Mouse (Mus musculus) cortical plate, adult 2 months (tissue): ENCODE data around the gene Aldh2. TPM values are rescaled to one million over a fixed set of nuclear protein-coding genes. Genes with fewer than 3 reads are reported as not detected.

ENCODE experiments used
- H3K27ac ChIP-seq: fragments of 200-500 bp; 2 replicates; pipeline ENCODE4 v1.5.1; 2012; ENCODE audit warnings: low read length, control low read depth, inconsistent platforms; ENCODE audit not compliant: insufficient read depth
- H3K4me1 ChIP-seq: fragments of 200-500 bp; 2 replicates; pipeline ENCODE4 v1.6.1; 2011; ENCODE audit warnings: low read length; ENCODE audit not compliant: control insufficient read depth, insufficient read depth
- H3K4me3 ChIP-seq: fragments of 200-500 bp; 2 replicates; pipeline ENCODE4 v1.5.1; 2011; ENCODE audit warnings: mild to moderate bottlenecking, low read length, control low read depth; ENCODE audit not compliant: insufficient read depth
- CTCF ChIP-seq: fragments of 200-500 bp; IDR thresholded peaks from 2 replicates; pipeline ENCODE4 v1.5.1; 2011; ENCODE audit warnings: mild to moderate bottlenecking, control low read depth, low read length; ENCODE audit not compliant: insufficient read depth; ENCODE audit errors: extremely low read depth
- POLR2A ChIP-seq: fragments of 200-500 bp; IDR thresholded peaks from 2 replicates; pipeline ENCODE4 v1.6.1; 2011; ENCODE audit warnings: mild to moderate bottlenecking, low read length, control low read depth; ENCODE audit not compliant: insufficient read depth; ENCODE audit errors: extremely low read depth
- polyA plus RNA-seq: library from polyadenylated mRNA; depleted of rRNA; stranded (reverse); fragments of >200 nt; gene quantifications from 2 replicates; pipeline ENCODE4 v1.2.3, GENCODE M21; 2012

Gene Aldh2
- polyA plus RNA-seq, 1 experiment: 198 TPM

DNA sequence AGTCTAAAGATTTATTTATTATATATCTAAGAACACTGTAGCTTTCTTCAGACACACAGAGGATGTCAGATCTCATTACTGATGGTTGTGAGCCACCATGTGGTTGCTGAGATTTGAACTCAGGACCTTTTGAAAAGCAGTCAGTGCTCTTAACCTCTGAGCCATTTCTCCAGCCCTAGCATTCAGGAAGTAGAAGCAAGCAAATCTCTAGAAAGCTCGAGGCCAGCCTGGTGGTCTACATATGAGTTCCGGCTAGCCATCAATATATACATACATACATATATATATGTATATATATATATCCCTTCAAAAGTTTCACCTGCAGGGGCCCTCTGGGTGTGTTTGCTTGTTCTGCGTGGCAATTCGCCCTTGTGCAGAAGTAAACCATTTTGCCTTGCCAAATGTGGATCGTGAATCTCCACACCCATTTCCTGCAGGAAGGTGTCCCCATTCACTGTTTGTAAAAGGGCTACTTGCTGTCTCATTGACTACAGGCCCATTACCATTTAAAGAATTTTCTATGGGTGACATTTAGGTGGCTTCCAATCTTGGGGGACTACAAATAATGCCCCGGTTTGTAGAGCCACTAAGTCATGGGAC, 1.2 kb upstream of the Aldh2 start:
- TF ChIP-seq CTCF (no peak), POLR2A (no peak)
- Histone ChIP-seq H3K4me3 (no peak overlapping the region), H3K4me1 (0 out of 2 replicates have a peak, but pooled peaks cover 2% of the 10 kb centered on the region), H3K27ac (no peak overlapping the region)

GRCm38 (mm10) chr5:121592816-121593407, 712 bp downstream of the Aldh2 start:
- Histone ChIP-seq H3K27ac (peak overlapping the region; percentile 41), H3K4me1 (0 out of 2 replicates have a peak, but pooled peaks cover 2% of the 10 kb centered on the region), H3K4me3 (peak overlapping the region; percentile 55)
- TF ChIP-seq POLR2A: no peak
- TF ChIP-seq CTCF: no peak

GRCm38 (mm10) chr5:121592064-121592815, 1.4 kb downstream of the Aldh2 start:
- TF ChIP-seq CTCF (no peak), POLR2A (no peak)
- Histone ChIP-seq H3K4me1 (peaks cover 3% of the 10 kb centered on the region; the same call in 1 of the 2 replicates), H3K27ac (no peak overlapping the region), H3K4me3 (peak overlapping the region; percentile 55)

DNA sequence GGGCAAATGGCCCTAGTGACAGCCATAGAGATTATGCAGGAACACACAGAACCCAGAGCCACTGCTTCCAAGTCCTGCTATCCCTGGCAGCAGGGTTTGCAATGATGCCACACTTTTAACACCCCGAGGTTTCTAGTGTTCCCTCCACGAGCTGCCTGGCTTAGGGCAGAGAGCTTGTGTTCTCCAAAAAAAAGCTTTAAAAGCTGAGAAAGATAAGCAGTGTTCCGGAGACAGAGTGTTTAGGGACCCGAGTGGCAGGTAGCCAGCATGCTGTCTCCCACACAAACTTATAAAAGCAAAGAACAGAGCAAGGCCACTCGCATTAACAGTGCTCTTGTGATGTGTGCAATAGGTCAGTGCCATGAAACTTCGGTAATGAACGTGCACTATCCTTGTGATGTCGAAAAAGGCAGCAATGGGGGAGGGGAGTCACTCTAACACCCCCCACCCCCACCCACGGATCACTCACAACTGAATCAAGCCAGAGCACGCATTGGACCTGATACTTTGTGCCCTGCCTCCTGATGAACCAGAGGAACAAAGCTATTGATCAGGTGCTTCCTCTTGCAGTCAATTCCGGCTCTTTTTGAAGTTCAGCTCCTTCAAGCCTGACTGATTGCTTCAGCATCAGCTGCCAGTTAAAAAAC, 2.1 kb downstream of the Aldh2 start:
- Histone ChIP-seq H3K4me1 (peaks cover 6% of the 10 kb centered on the region), H3K27ac (no peak overlapping the region), H3K4me3 (peak overlapping the region; percentile 6; the same call in 1 of the 2 replicates)
- TF ChIP-seq CTCF (no peak), POLR2A (no peak)

DNA sequence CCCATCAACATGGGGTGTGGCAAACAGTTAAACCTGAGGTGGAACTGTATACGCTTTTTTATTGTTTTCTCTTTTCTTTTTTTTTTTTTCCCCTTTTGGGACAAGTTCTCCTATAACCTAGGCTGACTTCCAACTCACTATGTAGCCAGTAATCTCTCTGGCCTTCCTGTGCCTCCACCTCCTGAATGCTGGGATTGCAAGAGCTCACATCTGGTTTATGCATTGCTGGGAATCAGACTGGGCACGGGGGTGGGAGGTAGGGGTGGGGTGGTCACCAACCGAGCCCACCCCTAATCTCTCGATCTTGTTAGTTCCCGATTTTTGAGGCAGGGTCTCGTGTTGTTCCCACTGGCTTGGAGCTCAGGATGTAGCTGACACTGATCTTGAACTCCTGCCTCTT, 3.7 kb downstream of the Aldh2 start:
- no peak overlapping the region for H3K27ac ChIP-seq
- TF ChIP-seq POLR2A (no peak), CTCF (no peak)
- H3K4me3 ChIP-seq: no peak overlapping the region
- peaks cover 6% of the 10 kb centered on the region for H3K4me1 ChIP-seq

- Histone ChIP-seq H3K27ac (peak overlapping the region; percentile 82), H3K4me3 (no peak overlapping the region)
- 0 out of 2 replicates have a peak, but pooled peaks have one; percentile 29 for TF ChIP-seq POLR2A
- TF ChIP-seq CTCF: no peak
These were observed 7.1 kb downstream of the Aldh2 start for GRCm38 (mm10) chr5:121586400-121587039.

GRCm38 (mm10) chr5:121585699-121586098, 7.9 kb downstream of the Aldh2 start:
- Histone ChIP-seq H3K4me3 (no peak overlapping the region), H3K27ac (0 out of 2 replicates have a peak overlapping the region, but pooled peaks have one; percentile 82), H3K4me1 (peaks cover 4% of the 10 kb centered on the region)
- TF ChIP-seq POLR2A: no peak
- TF ChIP-seq CTCF: no peak

More at GRCm38 (mm10) chr5:121586400-121587039, 7.1 kb downstream of the Aldh2 start:
- peaks cover 4% of the 10 kb centered on the region for H3K4me1 ChIP-seq

- H3K4me3 ChIP-seq: no peak overlapping the region
- H3K27ac ChIP-seq: no peak overlapping the region
- H3K4me1 ChIP-seq: peaks cover 4% of the 10 kb centered on the region
- no peak for TF ChIP-seq POLR2A
- TF ChIP-seq CTCF: no peak
These were observed 8.6 kb downstream of the Aldh2 start for GRCm38 (mm10) chr5:121585005-121585404.
